Comparison of ENCODE assay signal across 10 mouse cellular contexts in genomic region chr4:45526846-45527561, GRCm38 (mm10). TPM values are rescaled to one million over a fixed set of nuclear protein-coding genes. Genes with fewer than 3 reads are reported as not detected.
DNase-seq lines count a peak whose midpoint lies in the region; ATAC-seq lines count a peak whose summit lies in the region.
"Had no signal": no experiment of that assay in that cellular context is flagged by ENCODE, and none has a peak within 500 bp of the region (broad histone marks: within the 10 kb centered on the region; RNA-seq: fewer than 3 reads in every experiment).

No protein-coding gene starts in this region.

- WGBS in kidney, embryonic 16.5 days, result 93% methylated on average over 2 of the region's 2 CpGs
- WGBS in kidney, embryonic 14.5 days, result 82% methylated on average over 2 of the region's 2 CpGs
- WGBS in forebrain, embryonic 10.5 days, result 86% methylated on average over 2 of the region's 2 CpGs
- 85% methylated on average over 2 of the region's 2 CpGs for WGBS in limb, embryonic 10.5 days
- 84% methylated on average over 2 of the region's 2 CpGs for WGBS in neural tube, embryonic 12.5 days

- H3K36me3 ChIP-seq in kidney, embryonic 16.5 days (ENCODE audit: insufficient read depth, low read length), result peaks cover 7% of the 10 kb centered on the region
- H3K36me3 ChIP-seq in kidney, embryonic 14.5 days (ENCODE audit: control insufficient read depth, insufficient read depth, low read length), result no peaks in the 10 kb centered on the region
- peaks cover 27% of the 10 kb centered on the region for H3K36me3 ChIP-seq in forebrain, embryonic 10.5 days (replicated peaks)
- peaks cover 26% of the 10 kb centered on the region for H3K36me3 ChIP-seq in limb, embryonic 10.5 days
- no peaks in the 10 kb centered on the region for H3K36me3 ChIP-seq in neural tube, embryonic 12.5 days

- H3K9ac ChIP-seq in kidney, embryonic 16.5 days (replicated peaks; ENCODE audit: low read length), result peak overlapping the region; percentile 29; the same call in 1 of the 2 replicates
- H3K9ac ChIP-seq in kidney, embryonic 14.5 days (ENCODE audit: low read depth, low read length), result no peak overlapping the region; the same call in 1 of the 2 replicates
- H3K9ac ChIP-seq in neural tube, embryonic 12.5 days, result no peak overlapping the region

- no peak overlapping the region for H3K27ac ChIP-seq in kidney, embryonic 16.5 days (ENCODE audit: low read length)
- no peak overlapping the region for H3K27ac ChIP-seq in kidney, embryonic 14.5 days (ENCODE audit: low read depth, low read length)
- no peak overlapping the region for H3K27ac ChIP-seq in forebrain, embryonic 10.5 days
- no peak overlapping the region for H3K27ac ChIP-seq in limb, embryonic 10.5 days
- H3K27ac ChIP-seq in neural tube, embryonic 12.5 days, result no peak overlapping the region

- no peak for DNase-seq in forebrain, embryonic 10.5 days (ENCODE audit: extremely low spot score, low spot score)
- no peak for DNase-seq in limb, embryonic 10.5 days (ENCODE audit: low spot score)
- DNase-seq in ovary, postnatal 14 days (ENCODE audit: low spot score), result no peak
- no peak for DNase-seq in layer of hippocampus, adult 9-11 months
- DNase-seq in thymus, postnatal 0 days (ENCODE audit: low spot score), result no peak
- DNase-seq: gastrocnemius, postnatal 36 days; right cerebral cortex, postnatal 25 days had no signal

- peak overlapping the region; percentile 76; the same call in 1 of the 2 replicates for H3K4me3 ChIP-seq in kidney, embryonic 16.5 days (ENCODE audit: low read length)
- no peak overlapping the region for H3K4me3 ChIP-seq in kidney, embryonic 14.5 days (ENCODE audit: low read length)
- peak overlapping the region; percentile 82 for H3K4me3 ChIP-seq in forebrain, embryonic 10.5 days
- H3K4me3 ChIP-seq in limb, embryonic 10.5 days, result peak overlapping the region; percentile 87
- no peak overlapping the region for H3K4me3 ChIP-seq in neural tube, embryonic 12.5 days

- H3K9me3 ChIP-seq in kidney, embryonic 16.5 days (ENCODE audit: low read length), result no peaks in the 10 kb centered on the region
- no peaks in the 10 kb centered on the region for H3K9me3 ChIP-seq in kidney, embryonic 14.5 days (ENCODE audit: control insufficient read depth, low read length)
- H3K9me3 ChIP-seq in forebrain, embryonic 10.5 days, result no peaks in the 10 kb centered on the region
- H3K9me3 ChIP-seq in limb, embryonic 10.5 days (replicated peaks), result no peaks in the 10 kb centered on the region
- H3K9me3 ChIP-seq in neural tube, embryonic 12.5 days, result no peaks in the 10 kb centered on the region

- H3K27me3 ChIP-seq in kidney, embryonic 16.5 days (ENCODE audit: insufficient read depth, low read length), result no peaks in the 10 kb centered on the region
- H3K27me3 ChIP-seq in kidney, embryonic 14.5 days (ENCODE audit: control insufficient read depth, insufficient read depth, low read length), result no peaks in the 10 kb centered on the region
- H3K27me3 ChIP-seq in forebrain, embryonic 10.5 days (ENCODE audit: poor library complexity, severe bottlenecking), result peaks cover 26% of the 10 kb centered on the region
- H3K27me3 ChIP-seq in limb, embryonic 10.5 days (ENCODE audit: low read depth, poor library complexity, severe bottlenecking), result no peaks in the 10 kb centered on the region
- peaks cover 5% of the 10 kb centered on the region; the same call in 1 of the 2 replicates for H3K27me3 ChIP-seq in neural tube, embryonic 12.5 days (replicated peaks)

- peaks cover 45% of the 10 kb centered on the region for H3K4me1 ChIP-seq in kidney, embryonic 16.5 days (ENCODE audit: insufficient read depth, low read length)
- H3K4me1 ChIP-seq in kidney, embryonic 14.5 days (ENCODE audit: control insufficient read depth, insufficient read depth, low read length), result peaks cover 45% of the 10 kb centered on the region
- H3K4me1 ChIP-seq in forebrain, embryonic 10.5 days, result peaks cover 83% of the 10 kb centered on the region
- peaks cover 83% of the 10 kb centered on the region for H3K4me1 ChIP-seq in limb, embryonic 10.5 days
- H3K4me1 ChIP-seq in neural tube, embryonic 12.5 days, result peaks cover 41% of the 10 kb centered on the region

- ATAC-seq in kidney, embryonic 16.5 days (ENCODE audit: low FRiP score, low TSS enrichment), result no peak
- ATAC-seq in kidney, embryonic 14.5 days (ENCODE audit: low FRiP score, low TSS enrichment), result no peak
- no peak for ATAC-seq in neural tube, embryonic 12.5 days (ENCODE audit: low FRiP score, low read depth)

- H3K4me2 ChIP-seq in kidney, embryonic 16.5 days (replicated peaks; ENCODE audit: low read depth, low read length), result peak overlapping the region; percentile 94
- no peak overlapping the region for H3K4me2 ChIP-seq in kidney, embryonic 14.5 days (replicated peaks; ENCODE audit: low read depth, low read length)
- H3K4me2 ChIP-seq in neural tube, embryonic 12.5 days (replicated peaks), result peak overlapping the region; percentile 88

RNA-seq across cellular contexts. Expression of gene Shb, which starts 5.3 kb away (rescaled TPM):
- polyA plus RNA-seq in kidney, embryonic 16.5 days (2015; fragmentation: Nextera tagmentation; extraction: Ambion mirVana), result 2.7 and 3.1 TPM in 2 replicates
- 6.0 and 6.1 TPM in 2 replicates for polyA plus RNA-seq in kidney, embryonic 14.5 days (2014; fragmentation: Nextera tagmentation; extraction: Ambion mirVana)
- 2.8 and 3.0 TPM in 2 replicates for polyA plus RNA-seq in forebrain, embryonic 10.5 days (2016; fragmentation: Nextera tagmentation; extraction: Ambion mirVana)
- polyA plus RNA-seq in limb, embryonic 10.5 days (2016; fragmentation: Nextera tagmentation; extraction: Ambion mirVana), result 4.3 and 4.8 TPM in 2 replicates
- polyA plus RNA-seq in neural tube, embryonic 12.5 days (2016; fragmentation: Nextera tagmentation; extraction: Ambion mirVana), result 8.2 and 10.3 TPM in 2 replicates
- 3.9 and 4.7 TPM in 2 replicates for polyA plus RNA-seq in thymus, postnatal 0 days (2015; fragmentation: Nextera tagmentation; extraction: Ambion mirVana)

Comparison
In these comparisons a context has a peak if more than half of its experiments do, and no peak if none do; other contexts are left out.
1. H3K4me3 ChIP-seq: peak in kidney, embryonic 16.5 days (single experiment), forebrain, embryonic 10.5 days (single experiment) and limb, embryonic 10.5 days (single experiment); none in kidney, embryonic 14.5 days (single experiment) and neural tube, embryonic 12.5 days (single experiment).